Mouse (Mus musculus) hindbrain, embryonic 11.5 days (tissue): ENCODE measurements around the gene Coro2a. TPM values are rescaled to one million over a fixed set of nuclear protein-coding genes. Genes with fewer than 3 reads are reported as not detected.
A peak's percentile ranks its signal among the peaks of the same experiment; 100 is the strongest.

Experiments
- ATAC-seq: fragments of 200-750 bp; cut with Nextera tagmentation; 2 replicates; pipeline ENCODE4 v1.8.0; 2017; ENCODE audit warnings: mild to moderate bottlenecking, moderate TSS enrichment, moderate library complexity; ENCODE audit not compliant: low FRiP score
- DNase-seq: peaks from one replicate; pipeline ENCODE4 v3.0.0-alpha.2; 2015; ENCODE audit warnings: low spot score
- H3K27ac ChIP-seq: fragments of 300-500 bp; sonication (generic); 2 replicates; pipeline ENCODE4 v1.5.1; 2014; ENCODE audit warnings: mild to moderate bottlenecking, low read depth, low read length
- H3K27me3 ChIP-seq: fragments of 300-500 bp; sonication (generic); 2 replicates; pipeline ENCODE4 v1.6.1; 2014; ENCODE audit warnings: mild to moderate bottlenecking, low read length, moderate library complexity, mixed read lengths; ENCODE audit not compliant: control insufficient read depth, insufficient read depth
- H3K36me3 ChIP-seq: fragments of 300-500 bp; sonication (generic); 2 replicates; pipeline ENCODE4 v1.6.1; 2014; ENCODE audit warnings: mild to moderate bottlenecking, low read length, moderate library complexity, mixed read lengths; ENCODE audit not compliant: control insufficient read depth, insufficient read depth
- H3K4me1 ChIP-seq: fragments of 300-500 bp; sonication (generic); replicated peaks from 2 replicates; pipeline ENCODE4 v1.6.1; 2014; ENCODE audit warnings: low read length, mixed read lengths; ENCODE audit not compliant: control insufficient read depth, insufficient read depth
- H3K4me2 ChIP-seq: fragments of 300-500 bp; sonication (generic); replicated peaks from 2 replicates; pipeline ENCODE4 v1.6.1; 2014; ENCODE audit warnings: mild to moderate bottlenecking, low read depth, low read length
- H3K4me3 ChIP-seq: fragments of 300-500 bp; sonication (generic); 2 replicates; pipeline ENCODE4 v1.5.1; 2014; ENCODE audit warnings: low read depth, low read length
- H3K9ac ChIP-seq: fragments of 300-500 bp; sonication (generic); 2 replicates; pipeline ENCODE4 v1.6.1; 2014; ENCODE audit warnings: low read depth, low read length
- H3K9me3 ChIP-seq: fragments of 300-500 bp; sonication (generic); 2 replicates; pipeline ENCODE4 v1.6.1; 2016; ENCODE audit warnings: low read length; ENCODE audit not compliant: control insufficient read depth
- WGBS: fragments of 180-500 bp; shearing (Covaris S2); extraction: QIAGEN DNeasy Blood & Tissue Kit; methylation state at CpG from one replicate; pipeline ENCODE4 v1.1.7; 2014; 5-methylcytosine and 5-hydroxymethylcytosine counted together
- polyA plus RNA-seq: library from polyadenylated mRNA; unstranded; fragments of >200 nt; fragmentation: Nextera tagmentation; extraction: Ambion mirVana; gene quantifications from 2 replicates; pipeline ENCODE4 v1.2.1, GENCODE M21; 2014

Gene Coro2a
- polyA plus RNA-seq, 1 experiment from 2014 or later, result 3.6 TPM

GRCm38 (mm10) chr4:46489028-46489925 lies 112.7 kb downstream of the Coro2a start, which contains the start of gene Nans:
Gene Nans, plus strand, starts transcription at chr4:46489248.
- ATAC-seq (peak; percentile 98), DNase-seq (peak; percentile 94)
- Histone ChIP-seq H3K4me1 (no peaks in the 10 kb centered on the region), H3K27ac (peak within 1 kb of the TSS; percentile 54; the same call in 1 of the 2 replicates), H3K36me3 (no peaks in the 10 kb centered on the region), H3K9ac (peak within 1 kb of the TSS; percentile 74), H3K4me2 (peak within 1 kb of the TSS; percentile 74), H3K4me3 (peak within 1 kb of the TSS; percentile 74), H3K27me3 (no peaks in the 10 kb centered on the region), H3K9me3 (no peaks in the 10 kb centered on the region)
- under 1% methylated on average over 58 of the region's 58 CpGs for WGBS

GRCm38 (mm10) chr4:46487348-46487747 lies 114.7 kb downstream of the Coro2a start:
- H3K36me3 ChIP-seq, result no peaks in the 10 kb centered on the region
- no peak overlapping the region for H3K4me2 ChIP-seq
- no peaks in the 10 kb centered on the region for H3K9me3 ChIP-seq
- H3K27ac ChIP-seq, result no peak overlapping the region
- H3K4me3 ChIP-seq, result no peak overlapping the region
- no peaks in the 10 kb centered on the region for H3K4me1 ChIP-seq
- DNase-seq (no peak), ATAC-seq (no peak)
- no peak overlapping the region for H3K9ac ChIP-seq
- no peaks in the 10 kb centered on the region for H3K27me3 ChIP-seq
- WGBS, result 87% methylated on average over 5 of the region's 5 CpGs

Other genes starting within 250 kb of the Coro2a start
- gene Trmo, start 212.8 kb downstream of the Coro2a start, polyA plus RNA-seq, result 9.9 and 10.6 TPM in 2 replicates
- gene Hemgn, start 188.7 kb downstream of the Coro2a start, polyA plus RNA-seq, result 16.1 and 22.3 TPM in 2 replicates
- 271 and 285 TPM in 2 replicates for gene Anp32b, start 151.3 kb downstream of the Coro2a start, polyA plus RNA-seq
- gene Nans, start 113.0 kb downstream of the Coro2a start, polyA plus RNA-seq, result 79.7 and 88.4 TPM in 2 replicates
- gene Trim14, start 66.1 kb downstream of the Coro2a start, polyA plus RNA-seq, result 0.84 and 1.0 TPM in 2 replicates
- gene Tbc1d2, start 48.0 kb upstream of the Coro2a start, polyA plus RNA-seq, result 1.0 and 1.1 TPM in 2 replicates